9 mouse cellular contexts compared by ENCODE assay signal in the genomic region with DNA sequence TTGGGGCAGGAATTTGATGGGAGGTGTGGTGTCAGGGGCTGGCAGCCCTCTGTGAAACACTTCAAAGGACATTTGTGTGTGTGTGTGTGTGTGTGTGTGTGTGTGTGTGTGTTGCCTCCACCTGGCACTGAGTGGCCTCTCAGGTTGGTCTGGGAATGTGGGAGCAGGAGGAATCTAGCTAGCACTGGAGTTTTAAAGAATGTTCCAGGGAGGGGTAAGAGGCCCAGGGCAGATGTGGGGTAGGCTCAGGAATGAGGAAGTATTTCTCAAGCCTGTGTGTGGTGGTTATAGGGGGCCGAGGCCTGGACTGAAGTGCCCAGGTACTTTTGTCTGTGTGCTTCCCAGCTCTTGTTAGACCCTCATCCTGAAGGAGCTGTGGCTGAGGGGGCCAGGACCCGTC. TPM values are rescaled to one million over a fixed set of nuclear protein-coding genes. Genes with fewer than 3 reads are reported as not detected.
DNase-seq lines count a peak whose midpoint lies in the region; ATAC-seq and TF ChIP-seq lines count a peak whose summit lies in the region.
"Had no signal": no experiment of that assay in that cellular context is flagged by ENCODE, and none has a peak within 500 bp of the region (broad histone marks: within the 10 kb centered on the region; RNA-seq: fewer than 3 reads in every experiment).

TSS of gene Krt7 (plus strand) at position 269 of the 400 bp plus-strand sequence.

- H3K36me3 ChIP-seq in intestine, embryonic 16.5 days (ENCODE audit: control insufficient read depth, insufficient read depth, low read length) = no peaks in the 10 kb centered on the region
- no peaks in the 10 kb centered on the region for H3K36me3 ChIP-seq in limb, embryonic 14.5 days (ENCODE audit: control insufficient read depth, insufficient read depth, low read length)

- H3K27me3 ChIP-seq in intestine, embryonic 16.5 days (replicated peaks; ENCODE audit: control insufficient read depth, insufficient read depth, low read length) = no peaks in the 10 kb centered on the region
- H3K27me3 ChIP-seq in limb, embryonic 14.5 days (ENCODE audit: control insufficient read depth, insufficient read depth, low read length) = peaks cover 13% of the 10 kb centered on the region

- peak within 1 kb of the TSS; percentile 89 for H3K27ac ChIP-seq in intestine, embryonic 16.5 days (ENCODE audit: low read length)
- H3K27ac ChIP-seq in limb, embryonic 14.5 days (replicated peaks; ENCODE audit: low read depth, low read length) = 0 out of 2 replicates have a peak within 1 kb of the TSS, but pooled peaks have one; percentile 10

- no peak for TF ChIP-seq POLR2A in limb, embryonic 14.5 days (IDR thresholded peaks at IDR 0.05; ENCODE audit: borderline replicate concordance, extremely low read depth, insufficient read depth, insufficient read length)

- H3K9me3 ChIP-seq in intestine, embryonic 16.5 days (ENCODE audit: control insufficient read depth, low read length) = no peaks in the 10 kb centered on the region
- H3K9me3 ChIP-seq in limb, embryonic 14.5 days (ENCODE audit: control insufficient read depth, low read length) = no peaks in the 10 kb centered on the region

- H3K9ac ChIP-seq in intestine, embryonic 16.5 days (ENCODE audit: low read depth, low read length) = peak within 1 kb of the TSS; percentile 72
- 0 out of 2 replicates have a peak within 1 kb of the TSS, but pooled peaks have one; percentile 14 for H3K9ac ChIP-seq in limb, embryonic 14.5 days (ENCODE audit: low read depth, low read length, severe bottlenecking)

- 35% methylated on average over 2 of the region's 2 CpGs for WGBS in intestine, embryonic 16.5 days
- WGBS in limb, embryonic 14.5 days = 29% methylated on average over 2 of the region's 2 CpGs

- peak within 1 kb of the TSS; percentile 54 for H3K4me3 ChIP-seq in intestine, embryonic 16.5 days (ENCODE audit: low read length)
- no peak within 1 kb of the TSS for H3K4me3 ChIP-seq in limb, embryonic 14.5 days (replicated peaks; ENCODE audit: low read length)

- peaks cover 25% of the 10 kb centered on the region for H3K4me1 ChIP-seq in intestine, embryonic 16.5 days (ENCODE audit: control insufficient read depth, insufficient read depth, low read length)
- H3K4me1 ChIP-seq in limb, embryonic 14.5 days (ENCODE audit: control insufficient read depth, insufficient read depth, low read length) = peaks cover 11% of the 10 kb centered on the region; the same call in 1 of the 2 replicates

- H3K4me2 ChIP-seq in intestine, embryonic 16.5 days (ENCODE audit: low read depth, low read length) = peak within 1 kb of the TSS; percentile 60
- H3K4me2 ChIP-seq in limb, embryonic 14.5 days (replicated peaks; ENCODE audit: low read depth, low read length, severe bottlenecking) = no peak within 1 kb of the TSS; the same call in 1 of the 2 replicates

- peak; percentile 69 for ATAC-seq in intestine, embryonic 16.5 days
- ATAC-seq in limb, embryonic 14.5 days (ENCODE audit: low FRiP score, low read depth) = no peak
- ATAC-seq in activated CD4-positive, CD25-positive, alpha-beta regulatory T cell, adult 4 months = no peak

- DNase-seq in thymus, postnatal 0 days (ENCODE audit: low spot score) = no peak
- DNase-seq in thymus, adult 18-20 months = no peak
- DNase-seq in limb, embryonic 14.5 days (ENCODE audit: low spot score) = peak; percentile 24
- peak; percentile 32 for DNase-seq in yolk sac, embryonic 10.5 days (ENCODE audit: low spot score)
- DNase-seq in right cerebral cortex, adult 18-20 months = no peak
- DNase-seq in adrenal gland, adult 2 months = no peak
- DNase-seq: cerebellum, adult 11-12 months had no signal

RNA-seq across cellular contexts. Expression of gene Krt7, which starts in this region (rescaled TPM):
- 84.1 and 92.4 TPM in 2 replicates for polyA plus RNA-seq in thymus, postnatal 0 days (2015; fragmentation: Nextera tagmentation; extraction: Ambion mirVana)
- 156 and 160 TPM in 2 replicates for polyA plus RNA-seq in intestine, embryonic 16.5 days (2015; fragmentation: Nextera tagmentation; extraction: Ambion mirVana)
- polyA plus RNA-seq in limb, embryonic 14.5 days (2012; rRNA removed) = 13.8 and 19.3 TPM in 2 replicates
- polyA plus RNA-seq in limb, embryonic 14.5 days (2014; fragmentation: Nextera tagmentation; extraction: Ambion mirVana) = 26.7 and 29.7 TPM in 2 replicates
- not detected for polyA plus RNA-seq in activated CD4-positive, CD25-positive, alpha-beta regulatory T cell, adult 4 months (2017; shearing (Covaris generic))
- total RNA-seq in adrenal gland, adult 2 months (2021) = 1 to 10 TPM; 2.1 to 3.2 TPM
- 0.76 and 1.2 TPM in 2 replicates for polyA plus RNA-seq in adrenal gland, adult 2 months (2012; rRNA removed)

Comparison
In these comparisons a context has a peak if more than half of its experiments do, and no peak if none do; other contexts are left out.
1. DNase-seq: peak in limb, embryonic 14.5 days (single experiment) and yolk sac, embryonic 10.5 days (single experiment); none in thymus, postnatal 0 days (single experiment), thymus, adult 18-20 months (0 of 2), right cerebral cortex, adult 18-20 months (single experiment) and adrenal gland, adult 2 months (single experiment).